Mouse (Mus musculus) embryonic facial prominence, embryonic 12.5 days (tissue): ENCODE data around the gene Elavl3. TPM values are rescaled to one million over a fixed set of nuclear protein-coding genes. Genes with fewer than 3 reads are reported as not detected.
A peak's percentile ranks its signal among the peaks of the same experiment; 100 is the strongest.

Experiments used
- ATAC-seq: fragments of 200-750 bp; cut with Nextera tagmentation; 2 replicates; pipeline ENCODE4 v1.8.0; 2017; ENCODE audit not compliant: insufficient number of reproducible peaks, insufficient read depth, low FRiP score, low TSS enrichment
- H3K27ac ChIP-seq: fragments of 300-500 bp; sonication (generic); 2 replicates; pipeline ENCODE4 v1.5.1; 2016; ENCODE audit warnings: mild to moderate bottlenecking
- H3K27me3 ChIP-seq: fragments of 300-500 bp; sonication (generic); 2 replicates; pipeline ENCODE4 v1.6.1; 2016; ENCODE audit warnings: mild to moderate bottlenecking, moderate library complexity
- H3K36me3 ChIP-seq: fragments of 300-500 bp; sonication (generic); 2 replicates; pipeline ENCODE4 v1.6.1; 2016; ENCODE audit warnings: mild to moderate bottlenecking
- H3K4me1 ChIP-seq: fragments of 300-500 bp; sonication (generic); 2 replicates; pipeline ENCODE4 v1.6.1; 2016
- H3K4me2 ChIP-seq: fragments of 300-500 bp; sonication (generic); replicated peaks from 2 replicates; pipeline ENCODE4 v1.6.1; 2016; ENCODE audit warnings: mild to moderate bottlenecking, moderate library complexity
- H3K4me3 ChIP-seq: fragments of 300-500 bp; sonication (generic); 2 replicates; pipeline ENCODE4 v1.5.1; 2016; ENCODE audit warnings: mild to moderate bottlenecking
- H3K9ac ChIP-seq: fragments of 300-500 bp; sonication (generic); 2 replicates; pipeline ENCODE4 v1.6.1; 2016; ENCODE audit warnings: mild to moderate bottlenecking, moderate library complexity
- H3K9me3 ChIP-seq: fragments of 300-500 bp; sonication (generic); 2 replicates; pipeline ENCODE4 v1.6.1; 2016; ENCODE audit warnings: mild to moderate bottlenecking, moderate library complexity
- WGBS: fragments of 180-500 bp; shearing (Covaris S2); methylation state at CpG from one replicate; pipeline ENCODE4 v1.1.7; 2016; 5-methylcytosine and 5-hydroxymethylcytosine counted together
- polyA plus RNA-seq: library from polyadenylated mRNA; unstranded; fragments of >200 nt; fragmentation: Nextera tagmentation; extraction: Ambion mirVana; gene quantifications from 2 replicates; pipeline ENCODE4 v1.2.1, GENCODE M21; 2016

The Elavl3 gene
- polyA plus RNA-seq, 1 experiment from 2014 or later, result 6.4 TPM

- WGBS, result 93% methylated on average over 9 of the region's 9 CpGs
- ATAC-seq, result no peak
- Histone ChIP-seq H3K36me3 (peaks cover 42% of the 10 kb centered on the region), H3K9ac (no peak overlapping the region), H3K4me3 (no peak overlapping the region), H3K9me3 (no peaks in the 10 kb centered on the region), H3K4me2 (no peak overlapping the region), H3K4me1 (peaks cover 6% of the 10 kb centered on the region; the same call in 1 of the 2 replicates), H3K27ac (no peak overlapping the region), H3K27me3 (peaks cover 36% of the 10 kb centered on the region)
These were observed 5.3 kb upstream of the Elavl3 start for GRCm38 (mm10) chr9:22057031-22057517.

GRCm38 (mm10) chr9:22056303-22056910 is 4.6 kb upstream of the Elavl3 start:
- no peaks in the 10 kb centered on the region for H3K9me3 ChIP-seq
- 74% methylated on average over 9 of the region's 9 CpGs for WGBS
- peaks cover 43% of the 10 kb centered on the region for H3K27me3 ChIP-seq

GRCm38 (mm10) chr9:22055713-22056112 is 3.9 kb upstream of the Elavl3 start:
- Histone ChIP-seq H3K27ac (no peak overlapping the region), H3K4me2 (no peak overlapping the region), H3K9ac (no peak overlapping the region), H3K36me3 (peaks cover 32% of the 10 kb centered on the region), H3K27me3 (peaks cover 50% of the 10 kb centered on the region), H3K4me3 (no peak overlapping the region), H3K9me3 (no peaks in the 10 kb centered on the region), H3K4me1 (peaks cover 19% of the 10 kb centered on the region)
- 38% methylated on average over 29 of the region's 29 CpGs for WGBS
- no peak for ATAC-seq

More at GRCm38 (mm10) chr9:22056303-22056910, 4.6 kb upstream of the Elavl3 start:
- no peak for ATAC-seq
- Histone ChIP-seq H3K4me1 (peaks cover 12% of the 10 kb centered on the region), H3K27ac (no peak overlapping the region), H3K36me3 (peaks cover 38% of the 10 kb centered on the region), H3K4me3 (no peak overlapping the region), H3K4me2 (no peak overlapping the region), H3K9ac (no peak overlapping the region)

GRCm38 (mm10) chr9:22054411-22055076 is 2.7 kb upstream of the Elavl3 start:
- ATAC-seq, result 0 out of 2 replicates have a peak, but pooled peaks have one; percentile 16
- Histone ChIP-seq H3K4me2 (peak overlapping the region; percentile 27), H3K27me3 (peaks cover 62% of the 10 kb centered on the region), H3K27ac (no peak overlapping the region), H3K4me1 (peaks cover 25% of the 10 kb centered on the region), H3K4me3 (no peak overlapping the region), H3K9ac (no peak overlapping the region), H3K9me3 (no peaks in the 10 kb centered on the region), H3K36me3 (peaks cover 26% of the 10 kb centered on the region)
- 2% methylated on average over 32 of the region's 32 CpGs for WGBS

GRCm38 (mm10) chr9:22053657-22054056 is 1.8 kb upstream of the Elavl3 start:
- no peak for ATAC-seq
- H3K27me3 ChIP-seq, result peaks cover 70% of the 10 kb centered on the region
- H3K9me3 ChIP-seq, result no peaks in the 10 kb centered on the region
- H3K27ac ChIP-seq, result no peak overlapping the region
- H3K4me2 ChIP-seq, result no peak overlapping the region
- H3K4me3 ChIP-seq, result no peak overlapping the region
- H3K4me1 ChIP-seq, result peaks cover 25% of the 10 kb centered on the region
- no peak overlapping the region for H3K9ac ChIP-seq
- H3K36me3 ChIP-seq, result peaks cover 20% of the 10 kb centered on the region
- 31% methylated on average over 7 of the region's 7 CpGs for WGBS

- peaks cover 25% of the 10 kb centered on the region for H3K4me1 ChIP-seq
- peaks cover 72% of the 10 kb centered on the region for H3K27me3 ChIP-seq
- H3K36me3 ChIP-seq, result no peaks in the 10 kb centered on the region
- peak overlapping the region; percentile 56; the same call in 1 of the 2 replicates for H3K27ac ChIP-seq
- ATAC-seq, result no peak; the same call in 1 of the 2 replicates
- H3K4me2 ChIP-seq, result peak overlapping the region; percentile 69
- 1% methylated on average over 51 of the region's 67 CpGs for WGBS
- H3K4me3 ChIP-seq, result peak overlapping the region; percentile 45
- H3K9ac ChIP-seq, result peak overlapping the region; percentile 39
- H3K9me3 ChIP-seq, result no peaks in the 10 kb centered on the region
These were observed 464 bp downstream of the Elavl3 start for GRCm38 (mm10) chr9:22051161-22051957.

- Histone ChIP-seq H3K9me3 (no peaks in the 10 kb centered on the region), H3K4me2 (peak overlapping the region; percentile 69), H3K36me3 (no peaks in the 10 kb centered on the region), H3K4me1 (peaks cover 25% of the 10 kb centered on the region), H3K27ac (peak overlapping the region; percentile 56; the same call in 1 of the 2 replicates), H3K27me3 (peaks cover 63% of the 10 kb centered on the region), H3K4me3 (peak overlapping the region; percentile 45), H3K9ac (peak overlapping the region; percentile 39; the same call in 1 of the 2 replicates)
- peak; percentile 35; the same call in 1 of the 2 replicates for ATAC-seq
- 1% methylated on average over 43 of the region's 43 CpGs for WGBS
These were observed 1.4 kb downstream of the Elavl3 start for GRCm38 (mm10) chr9:22050351-22050889.

GRCm38 (mm10) chr9:22049721-22050270 is 2.0 kb downstream of the Elavl3 start:
- H3K27ac ChIP-seq, result no peak overlapping the region
- peaks cover 25% of the 10 kb centered on the region for H3K4me1 ChIP-seq
- WGBS, result 38% methylated on average over 4 of the region's 4 CpGs
- ATAC-seq, result no peak
- H3K27me3 ChIP-seq, result peaks cover 58% of the 10 kb centered on the region
- H3K9ac ChIP-seq, result no peak overlapping the region
- peak overlapping the region; percentile 69; the same call in 1 of the 2 replicates for H3K4me2 ChIP-seq
- H3K4me3 ChIP-seq, result peak overlapping the region; percentile 45
- no peaks in the 10 kb centered on the region for H3K9me3 ChIP-seq
- no peaks in the 10 kb centered on the region for H3K36me3 ChIP-seq

GRCm38 (mm10) chr9:22049315-22049714 is 2.5 kb downstream of the Elavl3 start:
- H3K9me3 ChIP-seq, result no peaks in the 10 kb centered on the region
- H3K4me3 ChIP-seq, result 0 out of 2 replicates have a peak overlapping the region, but pooled peaks have one; percentile 45
- no peak overlapping the region for H3K9ac ChIP-seq
- no peak for ATAC-seq
- H3K27ac ChIP-seq, result no peak overlapping the region
- WGBS, result 53% methylated on average over 11 of the region's 11 CpGs
- H3K27me3 ChIP-seq, result peaks cover 53% of the 10 kb centered on the region
- H3K36me3 ChIP-seq, result no peaks in the 10 kb centered on the region
- peaks cover 20% of the 10 kb centered on the region for H3K4me1 ChIP-seq
- H3K4me2 ChIP-seq, result 0 out of 2 replicates have a peak overlapping the region, but pooled peaks have one; percentile 23

- Histone ChIP-seq H3K27ac (no peak overlapping the region), H3K4me2 (no peak overlapping the region), H3K4me3 (no peak overlapping the region), H3K36me3 (no peaks in the 10 kb centered on the region), H3K4me1 (peaks cover 20% of the 10 kb centered on the region), H3K9me3 (no peaks in the 10 kb centered on the region), H3K27me3 (peaks cover 39% of the 10 kb centered on the region), H3K9ac (no peak overlapping the region)
- ATAC-seq, result no peak
- WGBS, result 55% methylated on average over 9 of the region's 9 CpGs
These were observed 4.5 kb downstream of the Elavl3 start for GRCm38 (mm10) chr9:22047329-22047728.

- Histone ChIP-seq H3K36me3 (no peaks in the 10 kb centered on the region), H3K4me1 (no peaks in the 10 kb centered on the region)
- ATAC-seq, result no peak
These were observed 10.0 kb downstream of the Elavl3 start for GRCm38 (mm10) chr9:22041832-22042231.

More at GRCm38 (mm10) chr9:22041832-22042231, 10.0 kb downstream of the Elavl3 start:
- 63% methylated on average over 2 of the region's 2 CpGs for WGBS
- no peak overlapping the region for H3K9ac ChIP-seq
- H3K9me3 ChIP-seq, result no peaks in the 10 kb centered on the region
- H3K4me2 ChIP-seq, result no peak overlapping the region
- H3K27me3 ChIP-seq, result no peaks in the 10 kb centered on the region
- no peak overlapping the region for H3K4me3 ChIP-seq
- no peak overlapping the region for H3K27ac ChIP-seq
